Mouse (Mus musculus): ENCODE results near the gene Fam241b.
A peak's percentile ranks its signal among the peaks of the same experiment; 100 is the strongest.

GRCm38 (mm10) chr10:62186882-62187281 lies 43.2 kb upstream of the Fam241b start:
- TF ChIP-seq CTCF (conservative IDR thresholded peaks at IDR 0.05; ENCODE audit: low read length) (peak; percentile 89), NANOG (IDR thresholded peaks at IDR 0.05; ENCODE audit: borderline replicate concordance, low read length) (no peak), POU5F1 (IDR thresholded peaks at IDR 0.05; ENCODE audit: borderline replicate concordance, low read length) (no peak)

Measured in E14TG2a.4 (cell line).